Mouse (Mus musculus) midbrain, embryonic 13.5 days (tissue): Measurements from ENCODE around the gene Dock3. TPM values are rescaled to one million over a fixed set of nuclear protein-coding genes. Genes with fewer than 3 reads are reported as not detected.
A peak's percentile ranks its signal among the peaks of the same experiment; 100 is the strongest.

Experiments
- ATAC-seq: fragments of 200-750 bp; cut with Nextera tagmentation; 2 replicates; pipeline ENCODE4 v1.8.0; 2017; ENCODE audit warnings: mild to moderate bottlenecking, moderate TSS enrichment, moderate library complexity
- H3K27ac ChIP-seq: fragments of 300-500 bp; sonication (generic); 2 replicates; pipeline ENCODE4 v1.5.1; 2015; ENCODE audit warnings: inconsistent platforms, mild to moderate bottlenecking, moderate library complexity
- H3K27me3 ChIP-seq: fragments of 300-500 bp; sonication (generic); 2 replicates; pipeline ENCODE4 v1.6.1; 2015; ENCODE audit warnings: mild to moderate bottlenecking, inconsistent platforms
- H3K36me3 ChIP-seq: fragments of 300-500 bp; sonication (generic); 2 replicates; pipeline ENCODE4 v1.6.1; 2015; ENCODE audit warnings: mild to moderate bottlenecking, inconsistent platforms
- H3K4me1 ChIP-seq: fragments of 300-500 bp; sonication (generic); replicated peaks from 2 replicates; pipeline ENCODE4 v1.6.1; 2015; ENCODE audit warnings: inconsistent platforms
- H3K4me2 ChIP-seq: fragments of 300-500 bp; sonication (generic); replicated peaks from 2 replicates; pipeline ENCODE4 v1.6.1; 2015; ENCODE audit warnings: moderate library complexity, mild to moderate bottlenecking, inconsistent platforms
- H3K4me3 ChIP-seq: fragments of 300-500 bp; sonication (generic); replicated peaks from 2 replicates; pipeline ENCODE4 v1.5.1; 2015; ENCODE audit warnings: mild to moderate bottlenecking, inconsistent platforms
- H3K9ac ChIP-seq: fragments of 300-500 bp; sonication (generic); replicated peaks from 2 replicates; pipeline ENCODE4 v1.6.1; 2015; ENCODE audit warnings: mild to moderate bottlenecking, inconsistent platforms
- H3K9me3 ChIP-seq: fragments of 300-500 bp; sonication (generic); 2 replicates; pipeline ENCODE4 v1.6.1; 2016; ENCODE audit warnings: mild to moderate bottlenecking, inconsistent platforms
- WGBS: fragments of 180-500 bp; shearing (Covaris S2); methylation state at CpG from one replicate; pipeline ENCODE4 v1.1.7; 2015; 5-methylcytosine and 5-hydroxymethylcytosine counted together
- polyA plus RNA-seq: library from polyadenylated mRNA; unstranded; fragments of >200 nt; fragmentation: Nextera tagmentation; extraction: Ambion mirVana; gene quantifications from 2 replicates; pipeline ENCODE4 v1.2.1, GENCODE M21; 2015

Gene Dock3
- polyA plus RNA-seq, 1 experiment from 2014 or later, result 20.2 TPM

DNA sequence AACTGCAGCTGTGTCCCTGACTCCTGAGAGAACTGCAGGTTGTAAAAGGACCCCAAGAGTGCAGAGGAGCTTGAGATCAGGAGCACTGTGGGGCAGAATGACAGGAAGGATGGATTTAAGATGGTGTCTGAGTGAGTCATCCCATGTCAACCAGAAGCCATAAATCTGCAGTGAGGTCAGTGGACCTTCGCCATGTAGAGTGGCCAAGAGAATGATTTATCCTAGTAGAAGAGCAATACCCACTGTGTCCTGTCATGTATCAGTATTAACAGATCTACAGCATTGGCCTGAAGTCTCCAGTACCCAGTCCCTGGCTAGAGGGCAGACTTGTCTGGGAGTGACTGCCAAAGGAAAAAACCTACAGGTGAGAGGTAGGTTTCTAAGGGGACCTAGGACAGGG is 332.8 kb downstream of the Dock3 start:
- no peak overlapping the region for H3K9ac ChIP-seq
- ATAC-seq, result no peak
- H3K4me2 ChIP-seq, result no peak overlapping the region
- H3K4me3 ChIP-seq, result no peak overlapping the region
- 88% methylated on average over 1 of the region's 1 CpGs for WGBS
- H3K36me3 ChIP-seq, result peaks cover 65% of the 10 kb centered on the region
- H3K27ac ChIP-seq, result no peak overlapping the region
- no peaks in the 10 kb centered on the region for H3K9me3 ChIP-seq
- no peaks in the 10 kb centered on the region for H3K4me1 ChIP-seq
- no peaks in the 10 kb centered on the region for H3K27me3 ChIP-seq

GRCm38 (mm10) chr9:106893327-106893726 is 338.4 kb downstream of the Dock3 start:
- H3K36me3 ChIP-seq, result peaks cover 51% of the 10 kb centered on the region
- H3K27me3 ChIP-seq, result no peaks in the 10 kb centered on the region
- peaks cover 39% of the 10 kb centered on the region for H3K4me1 ChIP-seq
- H3K9ac ChIP-seq, result peak overlapping the region; percentile 46
- ATAC-seq, result no peak
- no peak overlapping the region for H3K27ac ChIP-seq
- peak overlapping the region; percentile 32 for H3K4me2 ChIP-seq
- WGBS, result 45% methylated on average over 3 of the region's 3 CpGs
- no peak overlapping the region for H3K4me3 ChIP-seq
- no peaks in the 10 kb centered on the region for H3K9me3 ChIP-seq

DNA sequence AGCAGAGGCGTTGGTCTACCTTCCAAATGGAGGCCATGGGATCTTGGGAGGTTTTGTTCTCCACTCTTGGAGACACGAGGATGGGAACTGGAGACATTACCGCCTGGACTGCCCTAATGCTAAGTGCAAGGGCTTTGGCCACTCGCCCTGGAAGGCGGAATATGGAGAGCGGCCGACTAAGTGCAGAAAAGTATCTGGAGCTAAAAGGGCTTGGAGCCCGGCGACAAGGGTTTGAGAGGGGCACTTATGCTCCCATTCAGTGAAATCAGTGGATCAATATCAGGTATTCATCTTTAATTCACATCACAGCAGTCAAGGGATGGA is 339.2 kb downstream of the Dock3 start:
- H3K4me3 ChIP-seq, result peak overlapping the region; percentile 95
- no peak for ATAC-seq
- WGBS, result 1% methylated on average over 9 of the region's 9 CpGs
- no peaks in the 10 kb centered on the region for H3K27me3 ChIP-seq
- peak overlapping the region; percentile 94 for H3K27ac ChIP-seq
- peak overlapping the region; percentile 80 for H3K9ac ChIP-seq
- no peaks in the 10 kb centered on the region for H3K9me3 ChIP-seq
- H3K4me1 ChIP-seq, result peaks cover 47% of the 10 kb centered on the region
- peak overlapping the region; percentile 87 for H3K4me2 ChIP-seq
- peaks cover 54% of the 10 kb centered on the region for H3K36me3 ChIP-seq

GRCm38 (mm10) chr9:106891829-106892551 is 339.7 kb downstream of the Dock3 start, which contains the start of gene Manf:
Manf (minus strand) TSS chr9:106891979.
- under 1% methylated on average over 59 of the region's 59 CpGs for WGBS
- ATAC-seq, result peak; percentile 99
- H3K36me3 ChIP-seq, result peaks cover 49% of the 10 kb centered on the region

DNA sequence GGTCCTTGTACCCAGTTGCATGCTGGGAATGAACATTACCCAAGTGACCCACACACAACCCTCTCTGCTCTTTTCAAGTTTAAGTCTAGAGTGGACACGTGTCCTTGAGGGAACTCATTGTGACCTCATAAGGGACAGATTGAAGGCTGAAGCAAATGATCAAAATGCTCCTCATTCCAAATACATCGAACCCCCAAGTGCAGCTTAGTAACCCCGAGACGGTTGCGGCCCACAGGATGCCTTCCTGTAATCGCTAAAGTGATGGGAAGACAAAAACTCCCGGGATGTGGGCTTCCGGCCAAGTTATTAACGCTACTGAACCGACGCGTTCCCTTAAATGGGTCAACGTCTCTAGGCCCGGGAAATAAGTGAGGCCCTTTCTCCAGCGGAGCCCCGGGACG is 340.4 kb downstream of the Dock3 start:
- WGBS, result under 1% methylated on average over 17 of the region's 17 CpGs
- no peaks in the 10 kb centered on the region for H3K27me3 ChIP-seq
- H3K4me2 ChIP-seq, result peak overlapping the region; percentile 85
- H3K4me1 ChIP-seq, result peaks cover 50% of the 10 kb centered on the region
- peak overlapping the region; percentile 98 for H3K9ac ChIP-seq
- no peak for ATAC-seq
- H3K27ac ChIP-seq, result peak overlapping the region; percentile 87
- peaks cover 42% of the 10 kb centered on the region for H3K36me3 ChIP-seq
- no peaks in the 10 kb centered on the region for H3K9me3 ChIP-seq
- H3K4me3 ChIP-seq, result peak overlapping the region; percentile 95

More at GRCm38 (mm10) chr9:106891829-106892551, 339.7 kb downstream of the Dock3 start, which contains the start of gene Manf:
- Histone ChIP-seq H3K27ac (peak within 1 kb of the TSS; percentile 94), H3K9ac (peak within 1 kb of the TSS; percentile 98), H3K4me2 (peak within 1 kb of the TSS; percentile 87), H3K4me1 (peaks cover 50% of the 10 kb centered on the region), H3K9me3 (no peaks in the 10 kb centered on the region), H3K27me3 (no peaks in the 10 kb centered on the region), H3K4me3 (peak within 1 kb of the TSS; percentile 95)

DNA sequence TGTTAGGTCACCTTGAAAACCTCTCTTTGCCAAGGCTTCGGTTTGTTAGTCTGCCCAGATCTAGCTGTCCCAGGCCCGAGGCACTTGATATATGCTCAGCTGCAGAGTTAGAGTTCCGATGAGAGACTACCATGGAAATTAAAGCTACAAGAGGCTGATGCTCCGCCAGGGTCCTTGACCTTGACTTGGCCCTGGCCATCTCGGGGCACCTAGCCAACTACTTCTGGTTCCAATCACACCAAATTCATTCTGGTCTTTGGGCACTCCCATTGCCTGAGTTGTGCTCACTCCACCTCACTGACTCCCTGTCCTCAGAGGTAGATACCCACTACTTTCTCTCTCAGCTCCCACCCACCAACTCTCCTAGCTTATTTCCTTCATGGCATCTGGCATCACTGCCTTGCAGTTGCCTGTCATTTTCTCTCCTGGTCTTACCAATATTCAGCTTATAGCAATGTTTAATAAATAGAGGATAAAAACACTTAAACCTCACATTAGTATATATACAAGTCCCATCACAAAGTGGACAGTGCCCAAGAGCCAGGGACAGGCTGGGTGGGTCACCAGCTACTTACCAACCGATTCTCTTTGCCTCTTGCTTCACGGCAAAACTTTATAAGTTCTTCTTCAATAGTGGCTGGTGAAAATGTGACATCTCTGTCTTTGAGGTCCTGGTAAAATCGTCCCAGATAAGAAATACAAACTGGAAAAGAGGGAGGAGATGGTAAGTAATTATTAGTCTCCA is 341.0 kb downstream of the Dock3 start:
- Histone ChIP-seq H3K27ac (no peak overlapping the region), H3K9me3 (no peaks in the 10 kb centered on the region), H3K36me3 (peaks cover 38% of the 10 kb centered on the region), H3K4me2 (peak overlapping the region; percentile 85), H3K9ac (peak overlapping the region; percentile 98), H3K27me3 (no peaks in the 10 kb centered on the region), H3K4me3 (peak overlapping the region; percentile 95), H3K4me1 (peaks cover 51% of the 10 kb centered on the region)
- no peak for ATAC-seq
- WGBS, result 72% methylated on average over 8 of the region's 8 CpGs

GRCm38 (mm10) chr9:106889321-106889720 is 342.4 kb downstream of the Dock3 start:
- 87% methylated on average over 9 of the region's 9 CpGs for WGBS
- ATAC-seq, result no peak
- H3K9me3 ChIP-seq, result no peaks in the 10 kb centered on the region
- no peak overlapping the region for H3K9ac ChIP-seq
- no peak overlapping the region for H3K4me3 ChIP-seq
- no peaks in the 10 kb centered on the region for H3K27me3 ChIP-seq
- no peak overlapping the region for H3K4me2 ChIP-seq
- no peak overlapping the region for H3K27ac ChIP-seq
- peaks cover 41% of the 10 kb centered on the region for H3K36me3 ChIP-seq
- peaks cover 64% of the 10 kb centered on the region for H3K4me1 ChIP-seq

GRCm38 (mm10) chr9:106888346-106888745 is 343.4 kb downstream of the Dock3 start:
- peaks cover 70% of the 10 kb centered on the region for H3K4me1 ChIP-seq
- no peak overlapping the region for H3K4me2 ChIP-seq
- 96% methylated on average over 3 of the region's 3 CpGs for WGBS
- peaks cover 49% of the 10 kb centered on the region for H3K36me3 ChIP-seq
- H3K27me3 ChIP-seq, result no peaks in the 10 kb centered on the region
- no peak overlapping the region for H3K9ac ChIP-seq
- no peaks in the 10 kb centered on the region for H3K9me3 ChIP-seq
- H3K4me3 ChIP-seq, result no peak overlapping the region
- no peak for ATAC-seq
- H3K27ac ChIP-seq, result no peak overlapping the region

- peak within 1 kb of the TSS; percentile 98 for H3K4me3 ChIP-seq
- H3K4me1 ChIP-seq, result peaks cover 77% of the 10 kb centered on the region
- peak within 1 kb of the TSS; percentile 99 for H3K9ac ChIP-seq
- WGBS, result 3% methylated on average over 82 of the region's 101 CpGs
- peaks cover 62% of the 10 kb centered on the region for H3K36me3 ChIP-seq
- H3K27ac ChIP-seq, result peak within 1 kb of the TSS; percentile 96
- H3K27me3 ChIP-seq, result no peaks in the 10 kb centered on the region
- H3K4me2 ChIP-seq, result peak within 1 kb of the TSS; percentile 99
- peak; percentile 57 for ATAC-seq
- no peaks in the 10 kb centered on the region for H3K9me3 ChIP-seq
Measured at GRCm38 (mm10) chr9:106886828-106887702, 344.6 kb downstream of the Dock3 start, which contains the start of gene Rbm15b. Rbm15b (minus strand) TSS chr9:106887428.

DNA sequence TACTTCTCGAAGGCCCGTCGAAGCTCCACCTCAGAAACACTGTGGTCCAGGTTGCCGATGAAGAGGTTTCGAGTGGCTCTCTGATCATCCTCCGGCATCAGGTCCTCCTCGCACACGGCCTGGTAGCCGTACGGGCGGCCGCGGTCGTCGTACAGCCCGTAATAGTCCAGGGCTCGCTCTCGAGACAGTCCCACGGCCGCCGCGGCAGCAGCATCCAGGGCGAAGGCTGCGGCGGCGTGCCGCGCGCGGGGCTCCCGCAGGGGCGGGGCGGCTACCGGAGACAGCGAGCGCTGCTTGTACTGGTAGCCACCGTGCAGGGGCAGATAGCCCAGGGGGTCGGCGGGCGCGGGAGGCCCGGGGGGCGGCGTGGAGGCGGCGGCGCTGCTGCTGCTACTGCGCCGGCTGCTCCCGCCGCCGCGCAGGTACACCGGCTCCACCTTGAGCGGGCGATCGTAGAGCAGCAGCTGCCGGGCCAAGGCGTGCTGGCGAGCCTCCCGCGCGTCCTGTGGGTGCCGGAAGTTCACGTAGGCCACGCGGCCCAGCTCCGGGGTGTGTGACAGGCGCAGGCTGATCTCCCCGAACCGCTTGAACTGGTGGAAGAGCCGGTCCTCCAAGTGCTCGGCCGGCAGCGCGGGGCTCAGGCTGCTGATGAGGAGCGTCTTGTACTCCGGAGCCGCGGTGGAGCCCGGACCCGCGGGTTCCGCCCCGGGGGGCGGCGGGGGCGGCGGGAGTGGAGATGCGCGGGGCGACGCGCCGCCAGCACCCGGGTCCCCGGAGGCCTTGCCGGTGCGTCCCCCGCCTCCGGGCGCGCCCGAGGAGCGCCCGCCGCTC is 345.6 kb downstream of the Dock3 start:
- Histone ChIP-seq H3K36me3 (peaks cover 71% of the 10 kb centered on the region), H3K4me3 (peak overlapping the region; percentile 98), H3K4me2 (peak overlapping the region; percentile 99), H3K4me1 (peaks cover 84% of the 10 kb centered on the region), H3K9me3 (no peaks in the 10 kb centered on the region), H3K27ac (peak overlapping the region; percentile 96), H3K27me3 (no peaks in the 10 kb centered on the region), H3K9ac (peak overlapping the region; percentile 99)
- peak; percentile 15; the same call in 1 of the 2 replicates for ATAC-seq
- under 1% methylated on average over 99 of the region's 107 CpGs for WGBS
